Mouse (Mus musculus): ENCODE measurements around the gene Shmt1. TPM values are rescaled to one million over a fixed set of nuclear protein-coding genes. Genes with fewer than 3 reads are reported as not detected.

Shmt1 gene
- total RNA-seq, 1 experiment from 2014 or later: 7.1 TPM

- no peak for ATAC-seq (replicated peaks; ENCODE audit: insufficient number of reproducible peaks, low FRiP score, low TSS enrichment, poor library complexity, severe bottlenecking)
Measured at GRCm38 (mm10) chr11:60761681-60762080, 49.8 kb downstream of the Shmt1 start.

GRCm38 (mm10) chr11:60755570-60755969, 55.9 kb downstream of the Shmt1 start:
- ATAC-seq (replicated peaks; ENCODE audit: insufficient number of reproducible peaks, low FRiP score, low TSS enrichment, poor library complexity, severe bottlenecking): no peak

- no peak for ATAC-seq (replicated peaks; ENCODE audit: insufficient number of reproducible peaks, low FRiP score, low TSS enrichment, poor library complexity, severe bottlenecking)
Measured at GRCm38 (mm10) chr11:60740321-60740720, 71.2 kb downstream of the Shmt1 start.

Other genes with a start within 250 kb of the Shmt1 start
- gene Llgl1, start 112.0 kb downstream of the Shmt1 start, total RNA-seq (2017): 5.3 to 8.3 TPM (median 5.3 TPM) in 3 replicates
- 279 to 316 TPM (median 279 TPM) in 3 replicates for gene Flii, start 84.5 kb downstream of the Shmt1 start, total RNA-seq (2017)
- gene Mief2, start 83.3 kb downstream of the Shmt1 start, total RNA-seq (2017): 7.8 to 17.2 TPM (median 10.3 TPM) in 3 replicates
- gene Top3a, start 34.4 kb downstream of the Shmt1 start, total RNA-seq (2017): 13.7 to 17.6 TPM (median 15.4 TPM) in 3 replicates
- gene Smcr8, start 34.2 kb downstream of the Shmt1 start, total RNA-seq (2017): 13.8 to 29.7 TPM (median 16.2 TPM) in 3 replicates
- 13.4 to 21.7 TPM (median 18.0 TPM) in 3 replicates for gene Dhrs7b, start 18.9 kb upstream of the Shmt1 start, total RNA-seq (2017)
- 37.3 to 47.4 TPM (median 46.5 TPM) in 3 replicates for gene Tmem11, start 67.6 kb upstream of the Shmt1 start, total RNA-seq (2017)
- 2.9 to 3.2 TPM (median 3.0 TPM) in 3 replicates for gene Natd1, start 103.0 kb upstream of the Shmt1 start, total RNA-seq (2017)
- gene Map2k3, start 120.3 kb upstream of the Shmt1 start, total RNA-seq (2017): 22.4 to 28.9 TPM (median 27.8 TPM) in 3 replicates
- not detected in 3 replicates for gene Kcnj12, start 210.8 kb upstream of the Shmt1 start, total RNA-seq (2017)